Mouse (Mus musculus) retina, adult 2 months (tissue): ENCODE data around the gene Itgad.

Experiments used
- DNase-seq: peaks from one replicate; pipeline ENCODE4 v3.0.0-alpha.2; 2012; ENCODE audit warnings: low read depth, low spot score

Itgad gene

GRCm38 (mm10) chr7:128243921-128244320 is 89.7 kb downstream of the Itgad start:
- no peak for DNase-seq

GRCm38 (mm10) chr7:128244410-128245025 is 90.3 kb downstream of the Itgad start:
- no peak for DNase-seq

DNA sequence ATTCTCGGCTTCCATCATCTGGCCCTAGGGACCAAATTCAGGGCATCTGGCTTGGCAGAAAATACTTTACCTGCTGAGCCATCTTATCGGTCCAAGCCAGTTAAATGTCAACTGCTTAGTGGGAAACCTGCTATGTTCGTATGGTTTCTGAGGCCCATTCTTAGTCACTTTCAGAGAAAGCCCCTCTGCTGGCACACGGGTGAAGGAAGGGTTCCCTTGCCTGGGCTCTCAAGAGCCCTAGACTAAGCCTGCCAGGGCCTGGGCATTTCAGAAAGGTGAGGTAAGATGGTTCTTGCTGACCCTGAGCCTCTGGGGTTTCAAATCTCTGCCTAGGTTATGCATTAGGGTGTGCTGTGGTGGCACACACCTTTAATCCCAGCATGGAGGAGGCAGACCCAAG is 91.4 kb downstream of the Itgad start:
- DNase-seq, result no peak

- no peak for DNase-seq
Measured at GRCm38 (mm10) chr7:128246496-128247391, 92.6 kb downstream of the Itgad start, which contains the start of gene Tgfb1i1. TSS of gene Tgfb1i1 (plus strand) at chr7:128246812.

GRCm38 (mm10) chr7:128247443-128247842 is 93.3 kb downstream of the Itgad start:
- DNase-seq, result peak; percentile 61

DNA sequence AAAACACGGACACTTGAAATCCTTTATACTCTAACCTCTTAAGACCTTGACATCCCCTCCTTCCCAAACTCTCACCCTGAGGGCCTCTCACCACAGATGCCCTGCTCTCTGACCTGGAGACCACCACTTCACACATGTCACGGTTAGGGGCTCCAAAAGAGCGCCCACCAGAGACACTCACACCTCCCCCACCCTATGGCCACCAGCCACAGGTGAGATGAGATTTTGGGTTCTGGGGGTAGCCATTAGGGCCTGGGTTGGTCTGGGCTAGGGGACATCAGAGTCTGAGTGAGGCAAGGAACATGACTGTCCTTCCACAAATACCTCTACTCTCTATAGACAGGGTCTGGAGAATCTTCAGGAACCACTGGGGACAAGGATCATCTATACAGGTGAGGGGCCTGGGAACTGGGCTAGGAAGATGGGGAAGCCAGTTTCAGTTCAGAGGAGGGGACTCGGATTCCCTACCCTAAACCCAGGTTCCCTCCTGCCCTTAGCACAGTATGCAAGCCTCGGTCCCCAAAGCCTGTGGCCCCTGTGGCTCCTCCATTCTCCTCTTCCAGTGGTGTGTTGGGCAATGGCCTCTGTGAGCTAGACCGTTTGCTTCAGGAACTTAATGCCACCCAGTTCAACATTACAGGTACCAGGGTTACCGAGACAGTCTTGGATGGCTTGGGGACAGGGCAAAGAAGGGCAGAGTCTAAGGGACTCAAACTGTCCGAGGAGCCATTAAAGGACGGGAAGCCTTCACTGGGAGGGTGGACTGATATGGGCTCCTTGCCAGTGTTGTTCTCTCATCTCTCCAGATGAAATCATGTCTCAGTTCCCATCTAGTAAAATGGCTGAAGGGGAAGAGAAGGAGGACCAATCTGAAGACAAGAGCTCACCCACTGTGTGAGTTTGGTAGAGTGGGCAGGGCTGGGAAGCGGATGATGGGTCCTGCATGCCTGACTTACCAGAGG is 94.2 kb downstream of the Itgad start:
- no peak for DNase-seq

- DNase-seq, result no peak
Measured at GRCm38 (mm10) chr7:128249998-128250397, 95.8 kb downstream of the Itgad start.

GRCm38 (mm10) chr7:128251946-128252345 is 97.8 kb downstream of the Itgad start:
- DNase-seq, result no peak

DNA sequence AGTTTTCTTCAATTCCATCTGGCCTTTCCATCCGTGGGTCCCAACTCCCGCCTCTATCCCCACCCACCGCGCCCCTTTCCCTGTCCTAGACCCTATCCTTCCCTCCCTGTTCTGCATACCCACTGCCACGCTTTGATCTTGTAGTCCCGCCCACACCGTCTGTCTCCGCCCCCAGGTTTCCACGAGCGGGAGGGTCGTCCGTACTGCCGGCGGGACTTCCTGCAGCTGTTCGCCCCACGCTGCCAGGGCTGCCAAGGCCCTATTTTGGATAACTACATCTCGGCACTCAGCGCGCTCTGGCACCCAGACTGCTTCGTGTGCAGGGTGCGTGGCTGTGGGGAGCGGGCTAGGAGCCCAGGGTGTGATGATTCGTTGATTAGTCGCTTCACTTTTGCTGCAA is 98.4 kb downstream of the Itgad start:
- no peak for DNase-seq

DNA sequence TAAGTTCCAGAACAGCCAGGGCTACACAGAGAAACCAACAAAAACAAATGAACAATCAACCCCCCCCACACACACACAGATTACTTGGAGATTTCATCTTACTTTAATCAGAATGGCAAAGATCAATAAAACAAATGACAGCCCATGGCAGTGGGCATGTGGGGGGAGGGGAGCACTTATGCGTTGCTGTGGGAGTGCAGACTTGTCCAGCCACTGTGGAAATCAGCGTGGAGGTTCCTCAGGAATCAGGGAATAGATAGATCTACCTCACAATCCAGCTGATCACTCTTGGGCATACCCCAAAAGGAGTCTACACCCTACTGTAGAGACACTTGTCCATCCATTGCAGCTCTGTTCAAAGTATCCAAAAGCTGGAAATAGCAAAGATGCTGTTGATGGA is 100.8 kb downstream of the Itgad start:
- no peak for DNase-seq

GRCm38 (mm10) chr7:128255757-128256156 is 101.6 kb downstream of the Itgad start:
- no peak for DNase-seq

- no peak for DNase-seq
Measured at GRCm38 (mm10) chr7:128256783-128257334, 102.7 kb downstream of the Itgad start.

DNA sequence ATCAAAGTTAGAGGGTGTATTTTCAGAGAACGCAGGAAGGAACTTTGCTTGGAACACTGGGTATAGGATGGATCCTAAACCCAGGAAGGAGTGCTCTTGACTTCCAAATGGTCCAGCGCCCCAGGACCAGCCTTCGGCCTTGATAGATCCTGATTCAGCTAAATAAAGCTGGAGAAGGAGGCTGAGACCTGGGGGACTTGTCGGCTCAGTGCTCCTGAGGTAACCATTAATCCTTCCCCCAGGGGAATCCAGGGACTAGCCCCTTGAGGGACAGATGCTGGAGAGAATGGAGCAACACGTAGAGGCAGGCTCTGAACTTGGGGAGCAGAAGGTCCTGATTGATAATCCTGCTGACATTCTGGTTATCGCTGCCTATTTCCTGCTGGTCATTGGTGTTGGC is 111.2 kb downstream of the Itgad start, which contains the start of gene Slc5a2:
Gene Slc5a2 (plus strand): TSS at position 247 of the 400 bp plus-strand sequence.
- DNase-seq, result no peak

- DNase-seq, result no peak
Measured at GRCm38 (mm10) chr7:128266056-128266455, 111.9 kb downstream of the Itgad start.

- DNase-seq, result no peak
Measured at GRCm38 (mm10) chr7:128267391-128267790, 113.2 kb downstream of the Itgad start.

- DNase-seq, result no peak
Measured at GRCm38 (mm10) chr7:128267813-128268212, 113.6 kb downstream of the Itgad start.

GRCm38 (mm10) chr7:128270431-128270850 is 116.3 kb downstream of the Itgad start:
- no peak for DNase-seq

DNA sequence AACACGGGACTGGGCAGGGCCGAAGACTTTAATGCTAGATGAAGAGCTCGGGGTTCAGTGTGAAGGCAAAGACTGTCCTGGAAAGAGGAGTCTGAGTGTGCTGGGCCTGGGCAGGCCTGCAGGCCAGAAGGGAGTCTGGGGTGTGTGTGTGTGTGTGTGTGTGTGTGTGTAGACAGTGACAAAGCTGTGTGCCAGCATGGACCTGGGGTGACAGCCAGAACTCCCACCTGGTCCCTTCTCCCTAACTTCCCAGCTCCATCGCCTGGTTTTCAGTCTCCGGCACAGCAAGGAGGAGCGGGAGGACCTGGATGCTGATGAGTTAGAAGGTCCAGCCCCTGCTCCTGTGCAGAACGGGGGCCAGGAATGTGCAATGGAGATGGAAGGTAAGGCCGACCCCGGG is 117.3 kb downstream of the Itgad start:
- no peak for DNase-seq
